Mouse (Mus musculus): ENCODE results near the gene Fkbp15.

GRCm38 (mm10) chr4:62366291-62366690 lies 5.9 kb upstream of the Fkbp15 start:
- TF ChIP-seq CTCF (IDR thresholded peaks at IDR 0.05; ENCODE audit: low read depth, low read length) (no peak), POLR2A (IDR thresholded peaks at IDR 0.05; ENCODE audit: extremely low read depth, insufficient read depth, low read length) (no peak)
